Mouse (Mus musculus) olfactory bulb, adult 2 months (tissue): ENCODE results near the gene Oca2. TPM values are rescaled to one million over a fixed set of nuclear protein-coding genes. Genes with fewer than 3 reads are reported as not detected.

ENCODE experiments used
- H3K27ac ChIP-seq: fragments of 200-500 bp; 2 replicates; pipeline ENCODE4 v1.5.1; 2012; ENCODE audit warnings: low read depth, low read length; ENCODE audit not compliant: insufficient read depth
- H3K4me1 ChIP-seq: fragments of 200-500 bp; 2 replicates; pipeline ENCODE4 v1.6.1; 2012; ENCODE audit warnings: low read length; ENCODE audit not compliant: control insufficient read depth, insufficient read depth
- H3K4me3 ChIP-seq: fragments of 200-500 bp; 2 replicates; pipeline ENCODE4 v1.5.1; 2012; ENCODE audit warnings: mild to moderate bottlenecking, low read depth, low read length, moderate library complexity; ENCODE audit not compliant: insufficient read depth
- CTCF ChIP-seq: fragments of 200-500 bp; IDR thresholded peaks from 2 replicates; pipeline ENCODE4 v1.5.1; 2012; ENCODE audit warnings: low read depth, mild to moderate bottlenecking, low read length, moderate library complexity; ENCODE audit not compliant: insufficient read depth
- POLR2A ChIP-seq: fragments of 200-500 bp; IDR thresholded peaks from 2 replicates; pipeline ENCODE4 v1.6.1; 2012; ENCODE audit warnings: mild to moderate bottlenecking, low read depth, low read length, moderate library complexity; ENCODE audit not compliant: insufficient read depth
- WGBS: fragments of 180-500 bp; shearing (Covaris S2); methylation state at CpG from one replicate; pipeline ENCODE4 v1.1.7; 2018; 5-methylcytosine and 5-hydroxymethylcytosine counted together
- polyA plus RNA-seq: library from polyadenylated mRNA; stranded (reverse); fragments of >200 nt; gene quantifications from 2 replicates; pipeline ENCODE4 v1.2.4, GENCODE M21; 2012; ENCODE audit warnings: low replicate concordance; ENCODE audit not compliant: missing spikeins, insufficient read depth, insufficient read length

Gene Oca2
- polyA plus RNA-seq, 1 experiment, result not detected

DNA sequence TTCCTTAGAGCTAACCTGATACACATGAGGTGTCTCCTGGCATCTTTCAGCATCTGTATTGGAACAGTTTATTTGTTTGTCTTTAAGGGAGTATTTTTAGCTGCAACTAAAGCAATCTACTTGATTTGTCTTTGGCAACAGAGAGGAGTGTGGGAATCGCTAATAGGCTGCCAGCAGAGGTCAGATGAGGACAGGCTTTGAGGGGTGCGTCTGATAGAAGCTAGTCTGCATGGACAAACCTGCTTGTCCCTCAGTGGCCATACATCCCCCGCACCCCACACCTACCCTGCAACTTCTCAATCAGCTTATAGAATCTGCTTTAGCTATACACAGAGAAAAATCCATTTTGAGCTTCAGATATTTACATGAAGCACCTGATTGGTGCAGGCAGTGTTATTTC, 109.0 kb downstream of the Oca2 start:
- TF ChIP-seq POLR2A (no peak), CTCF (no peak)
- no peak overlapping the region for H3K27ac ChIP-seq
- no peak overlapping the region for H3K4me3 ChIP-seq
- 34% methylated on average over 3 of the region's 3 CpGs for WGBS
- H3K4me1 ChIP-seq, result 0 out of 2 replicates have a peak, but pooled peaks cover 2% of the 10 kb centered on the region

GRCm38 (mm10) chr7:56356658-56357342, 117.2 kb downstream of the Oca2 start:
- Histone ChIP-seq H3K4me3 (no peak overlapping the region), H3K4me1 (no peaks in the 10 kb centered on the region), H3K27ac (no peak overlapping the region)
- no peak for TF ChIP-seq POLR2A
- TF ChIP-seq CTCF, result no peak
- 51% methylated on average over 4 of the region's 4 CpGs for WGBS

DNA sequence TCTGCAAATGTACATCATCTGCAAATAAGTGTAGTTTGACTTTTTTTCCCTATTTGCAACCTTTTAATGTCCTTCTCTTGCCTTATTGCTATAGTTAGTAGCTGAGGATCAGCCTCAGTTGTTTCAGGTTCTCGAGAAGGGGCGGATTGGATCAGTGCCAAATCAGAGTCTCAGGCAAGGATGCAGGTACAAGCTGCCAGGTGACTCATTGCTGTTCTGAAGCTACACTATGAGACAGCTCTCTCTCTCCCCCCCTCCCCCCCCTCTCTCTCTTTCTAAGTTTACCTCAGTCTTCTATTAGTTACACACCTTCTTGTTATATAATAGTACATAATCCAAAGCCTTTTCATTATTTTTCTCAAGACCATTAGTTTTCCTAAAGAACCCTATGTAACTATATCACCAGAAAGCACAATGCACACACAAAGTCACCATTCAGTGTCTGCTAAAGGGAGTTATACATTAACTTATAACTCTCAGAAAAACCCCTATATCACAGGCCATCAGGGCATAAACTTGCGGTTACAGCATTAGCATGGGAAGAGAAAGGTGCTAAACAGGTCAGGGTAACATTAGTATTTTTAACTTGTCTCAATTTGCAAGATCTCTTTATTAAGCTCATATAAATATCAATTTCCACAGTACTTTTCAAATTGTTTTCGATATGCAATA, 142.3 kb downstream of the Oca2 start:
- no peaks in the 10 kb centered on the region for H3K4me1 ChIP-seq
- 90% methylated on average over 4 of the region's 4 CpGs for WGBS
- H3K27ac ChIP-seq, result no peak overlapping the region
- TF ChIP-seq POLR2A (no peak), CTCF (no peak)
- H3K4me3 ChIP-seq, result no peak overlapping the region

- Histone ChIP-seq H3K4me1 (no peaks in the 10 kb centered on the region), H3K27ac (no peak overlapping the region), H3K4me3 (no peak overlapping the region)
- 55% methylated on average over 1 of the region's 1 CpGs for WGBS
- no peak for TF ChIP-seq POLR2A
- TF ChIP-seq CTCF, result no peak
These were observed 143.1 kb downstream of the Oca2 start for GRCm38 (mm10) chr7:56382706-56383105.

- WGBS, result 88% methylated on average over 2 of the region's 2 CpGs
- Histone ChIP-seq H3K4me1 (no peaks in the 10 kb centered on the region), H3K27ac (no peak overlapping the region), H3K4me3 (no peak overlapping the region)
- no peak for TF ChIP-seq CTCF
These were observed 148.7 kb downstream of the Oca2 start for GRCm38 (mm10) chr7:56388295-56388694.

DNA sequence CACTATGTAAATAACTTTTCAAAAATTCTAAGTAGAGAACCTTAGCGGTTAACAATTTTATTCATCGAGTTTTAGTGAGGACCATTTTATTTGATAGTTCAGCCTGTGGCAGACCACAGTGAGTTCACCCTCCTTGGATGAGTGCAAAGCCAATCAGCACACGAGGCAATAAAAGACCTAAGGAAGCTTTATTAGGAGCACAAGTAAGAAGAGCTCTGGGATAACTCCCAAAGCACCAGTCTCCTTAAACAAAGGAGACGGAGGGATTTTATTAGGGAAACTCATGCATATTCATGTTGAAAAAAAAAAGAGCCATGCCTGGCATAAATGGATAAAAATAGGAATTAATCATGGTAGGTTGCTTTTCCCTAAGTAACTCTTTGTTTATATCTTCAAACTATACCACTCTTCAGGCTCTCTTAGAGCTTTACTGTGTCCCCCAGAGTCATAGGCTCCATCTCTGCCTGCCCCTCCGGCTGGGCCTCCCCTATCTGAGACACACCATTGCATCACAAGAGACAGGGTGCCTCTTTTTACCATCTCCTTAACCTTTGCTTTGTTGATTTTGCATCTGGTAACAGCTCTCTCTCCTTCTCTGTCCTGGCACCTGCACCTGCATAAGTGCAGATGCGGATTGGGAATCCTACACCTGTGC, 178.7 kb downstream of the Oca2 start:
- 39% methylated on average over 6 of the region's 6 CpGs for WGBS

DNA sequence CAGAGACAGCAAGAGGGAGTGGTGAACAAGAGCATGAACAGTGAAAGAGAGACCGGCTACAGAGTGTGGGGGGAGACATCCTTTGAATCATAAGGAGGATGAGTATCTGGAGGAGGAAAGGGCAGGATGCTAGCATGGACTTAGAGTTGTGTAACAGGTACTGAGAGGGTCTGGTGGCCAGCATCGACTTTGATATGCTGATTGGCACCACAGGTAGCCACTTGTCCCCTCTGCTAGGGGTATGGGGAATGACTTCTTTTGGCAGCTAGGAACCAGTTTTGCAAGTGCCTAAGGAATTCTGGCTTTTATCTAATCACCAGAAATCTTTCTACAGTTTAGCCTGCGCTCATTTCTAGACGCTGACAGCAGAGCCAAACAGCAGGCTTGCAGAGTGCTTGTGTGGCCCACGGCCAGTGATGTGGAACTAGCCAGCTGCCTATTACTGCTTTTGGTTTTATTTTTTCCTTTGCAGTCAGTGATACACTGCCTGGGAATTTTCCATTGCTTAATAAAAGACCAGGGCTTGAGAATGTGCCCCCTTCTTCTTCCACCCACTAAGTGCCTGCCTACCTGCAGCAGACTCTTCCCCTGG, 179.8 kb downstream of the Oca2 start:
- peak overlapping the region; percentile 68; the same call in 1 of the 2 replicates for H3K27ac ChIP-seq
- no peak overlapping the region for H3K4me3 ChIP-seq
- 31% methylated on average over 5 of the region's 5 CpGs for WGBS
- H3K4me1 ChIP-seq, result peaks cover 9% of the 10 kb centered on the region; the same call in 1 of the 2 replicates
- TF ChIP-seq CTCF (no peak), POLR2A (no peak)

More for the DNA sequence above, 178.7 kb downstream of the Oca2 start:
- Histone ChIP-seq H3K4me1 (peaks cover 9% of the 10 kb centered on the region; the same call in 1 of the 2 replicates), H3K4me3 (no peak overlapping the region), H3K27ac (no peak overlapping the region)
- no peak for TF ChIP-seq CTCF
- TF ChIP-seq POLR2A, result no peak

GRCm38 (mm10) chr7:56421946-56422345, 182.4 kb downstream of the Oca2 start:
- Histone ChIP-seq H3K4me3 (no peak overlapping the region), H3K27ac (no peak overlapping the region)

More at GRCm38 (mm10) chr7:56421946-56422345, 182.4 kb downstream of the Oca2 start:
- 22% methylated on average over 2 of the region's 2 CpGs for WGBS
- TF ChIP-seq POLR2A (no peak), CTCF (no peak)
- peaks cover 9% of the 10 kb centered on the region; the same call in 1 of the 2 replicates for H3K4me1 ChIP-seq
